Mouse (Mus musculus): ENCODE data around the gene Rbm8a.
A peak's percentile ranks its signal among the peaks of the same experiment; 100 is the strongest.

The Rbm8a gene

DNA sequence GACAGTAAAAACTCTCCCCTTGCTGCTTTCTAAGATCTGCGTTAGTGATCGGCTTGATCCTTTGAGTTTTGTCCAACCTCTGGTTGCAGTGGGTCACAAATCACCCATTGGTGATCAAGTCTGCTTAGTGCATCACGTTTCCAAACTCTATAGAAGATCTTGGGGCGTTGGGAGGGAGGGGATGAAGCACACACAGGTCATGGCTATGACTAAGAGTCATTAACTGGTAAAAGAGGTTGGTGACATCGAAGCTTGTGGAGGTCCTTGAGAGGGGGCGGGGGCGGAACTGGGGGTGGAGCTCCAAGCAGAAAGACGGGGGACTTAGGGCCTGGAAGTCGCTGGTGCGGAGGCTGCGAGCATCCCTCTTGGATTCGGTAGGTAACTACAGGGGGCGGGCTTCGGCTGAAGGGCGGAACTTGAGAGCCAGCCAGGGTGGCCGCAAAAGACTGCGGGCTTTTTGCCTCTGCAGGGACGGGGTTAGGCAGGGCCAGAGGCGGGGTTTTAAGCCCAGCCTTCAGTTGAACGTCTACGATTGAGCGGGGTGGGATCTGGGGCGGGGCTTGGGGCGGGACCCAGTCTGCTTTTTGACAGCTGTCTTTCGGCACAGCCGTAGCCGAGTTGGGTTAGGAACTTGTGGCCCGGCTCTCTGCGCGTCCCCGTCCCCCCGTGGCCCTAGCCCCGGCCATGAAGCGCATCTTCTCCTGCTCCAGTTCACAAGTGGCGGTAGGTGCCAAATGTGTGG is 40.2 kb downstream of the Rbm8a start, which contains the start of gene Ankrd35:
Gene Ankrd35, plus strand, starts transcription at position 405 of the 742 bp plus-strand sequence.
- peak; percentile 83 for DNase-seq (ENCODE audit: low read depth, low spot score)

DNA sequence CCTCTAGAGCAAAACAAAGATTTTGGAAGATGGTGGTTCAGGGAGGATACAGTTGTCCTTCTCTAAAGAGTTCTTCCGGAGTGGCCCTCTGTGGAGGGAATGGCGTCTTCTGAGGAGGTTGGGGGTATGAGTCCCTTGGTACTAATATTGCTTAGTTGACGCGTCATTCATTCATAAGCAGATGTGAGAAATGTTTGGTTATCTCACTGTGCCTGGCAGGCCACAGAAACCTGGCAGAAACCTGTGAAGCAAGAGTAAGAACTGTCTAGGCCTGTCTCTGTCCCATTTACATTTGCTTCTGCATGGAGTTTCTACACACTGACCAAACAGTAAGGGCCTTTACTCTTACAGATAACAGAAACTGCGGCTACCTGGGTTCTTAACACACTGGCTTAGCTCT is 41.8 kb downstream of the Rbm8a start:
- no peak for DNase-seq (ENCODE audit: low read depth, low spot score)

DNA sequence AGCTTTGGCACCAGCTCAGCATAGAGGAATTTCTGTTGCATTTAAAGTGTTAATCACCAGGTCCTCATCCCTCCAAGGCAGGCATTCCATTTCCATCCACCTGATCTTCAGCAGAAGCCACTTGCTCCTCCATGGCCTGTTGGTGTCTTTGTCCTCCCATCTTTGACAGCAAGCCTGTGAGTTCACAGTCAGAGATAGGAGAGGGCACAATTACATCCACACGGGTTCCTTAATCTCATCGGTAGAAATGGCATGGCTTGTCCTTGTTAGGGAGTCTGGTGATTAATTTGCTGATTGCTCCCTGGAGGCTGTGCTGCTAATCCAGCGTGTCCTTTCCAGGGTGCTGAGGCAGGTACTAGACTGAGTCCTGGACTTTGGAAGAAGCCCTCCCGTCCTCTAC is 43.8 kb downstream of the Rbm8a start:
- no peak for DNase-seq (ENCODE audit: low read depth, low spot score)

DNA sequence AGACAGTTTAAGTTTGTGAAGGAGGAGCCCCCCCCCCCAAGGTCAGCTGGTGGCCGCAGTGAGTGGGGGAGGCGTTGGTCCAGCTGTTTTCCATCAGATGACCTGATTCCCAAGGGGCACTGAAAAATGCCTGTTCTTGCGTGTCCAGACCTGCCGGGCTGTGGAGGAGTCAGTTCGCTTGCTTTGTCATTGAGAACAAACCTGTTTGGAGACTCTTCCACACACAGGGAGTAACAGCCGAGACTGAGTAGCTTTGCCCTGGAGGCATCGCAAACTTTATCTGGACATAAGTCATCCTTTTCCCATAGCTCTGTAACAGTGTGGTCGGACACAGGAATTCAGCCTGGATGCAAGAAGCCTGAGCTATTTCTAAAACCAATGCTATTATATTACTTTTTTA is 44.7 kb downstream of the Rbm8a start:
- peak; percentile 68 for DNase-seq (ENCODE audit: low read depth, low spot score)

DNA sequence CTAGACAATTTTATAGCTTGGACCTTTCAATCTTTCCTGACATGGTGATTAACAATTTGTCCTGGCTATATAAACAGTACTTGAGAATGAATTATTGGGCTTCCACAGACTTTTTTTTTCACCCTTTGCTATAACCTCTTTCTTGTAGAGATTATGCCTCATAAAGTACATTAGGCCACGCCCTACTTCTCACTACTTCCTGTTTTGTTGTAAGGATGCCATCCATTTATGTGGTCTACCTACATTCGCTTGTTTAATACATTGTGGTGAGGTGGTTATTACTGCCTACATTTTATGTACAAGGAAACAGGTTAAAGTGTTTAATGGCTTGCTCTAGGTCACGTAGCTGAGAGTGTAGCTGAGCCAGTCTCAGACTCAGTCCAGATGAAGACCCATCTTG is 45.4 kb downstream of the Rbm8a start:
- DNase-seq (ENCODE audit: low read depth, low spot score), result no peak

DNA sequence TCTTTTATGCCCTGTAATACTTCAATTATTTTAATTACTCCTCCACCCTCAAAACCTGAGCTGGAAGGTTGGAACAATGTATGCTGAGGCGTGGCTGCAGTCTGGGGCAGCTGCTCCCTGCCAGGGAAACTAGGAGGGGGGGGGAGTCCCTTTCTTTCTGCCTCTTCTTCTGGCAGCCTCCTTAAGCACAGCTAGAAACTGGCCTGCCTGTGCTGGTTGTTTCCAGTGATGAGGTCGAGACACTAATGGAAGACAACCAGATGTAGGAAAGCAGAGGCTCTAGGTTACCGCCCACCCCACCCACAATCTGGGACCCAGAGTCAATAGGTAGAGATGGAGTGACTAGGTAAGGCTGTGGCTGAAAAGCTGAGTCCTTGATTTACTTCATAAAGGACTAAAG is 46.0 kb downstream of the Rbm8a start:
- DNase-seq (ENCODE audit: low read depth, low spot score), result no peak

DNA sequence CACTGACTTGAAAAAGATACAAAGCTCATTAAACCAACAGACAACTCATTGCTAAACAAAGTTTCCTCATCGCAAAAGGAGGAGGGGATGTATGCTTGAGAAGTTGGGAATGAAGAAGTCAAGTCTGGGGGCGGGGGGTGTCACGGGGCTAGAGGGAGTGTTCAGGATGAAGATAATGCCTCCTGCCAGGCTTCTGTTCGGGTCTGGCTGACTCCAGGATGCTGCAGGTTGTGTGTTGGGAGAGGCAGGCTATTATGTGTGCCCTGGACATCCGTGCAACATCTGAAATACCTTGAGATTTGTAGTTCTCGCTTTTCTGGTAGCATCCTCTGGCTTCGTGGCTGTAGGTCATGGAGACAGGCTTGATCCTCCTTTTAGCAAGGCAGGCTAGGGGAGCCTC is 48.7 kb downstream of the Rbm8a start:
- DNase-seq (ENCODE audit: low read depth, low spot score), result no peak

DNA sequence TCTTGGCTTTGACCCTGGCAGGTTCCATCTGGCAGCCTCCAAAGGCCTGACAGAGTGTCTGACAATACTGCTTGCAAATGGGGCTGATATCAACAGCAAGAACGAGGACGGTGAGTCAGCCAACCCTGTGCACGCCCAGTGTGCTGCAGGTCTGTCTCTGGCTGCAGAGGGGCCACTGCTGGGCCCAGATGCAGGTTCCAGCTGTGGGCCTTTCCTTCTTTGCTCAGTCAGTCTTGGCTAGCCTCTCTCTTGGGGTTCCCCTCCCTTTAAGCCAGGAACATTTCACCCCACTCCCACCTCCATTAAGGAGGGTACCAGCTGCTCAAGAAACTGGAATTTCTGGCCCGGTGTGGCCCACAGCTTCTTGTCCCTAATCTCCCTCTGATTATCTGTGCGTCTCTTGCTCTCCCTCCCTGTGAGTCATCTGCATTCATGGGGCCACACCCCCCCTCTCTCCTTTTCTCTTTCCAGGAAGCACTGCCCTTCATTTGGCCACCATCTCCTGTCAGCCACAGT is 49.5 kb downstream of the Rbm8a start:
- no peak for DNase-seq (ENCODE audit: low read depth, low spot score)

DNA sequence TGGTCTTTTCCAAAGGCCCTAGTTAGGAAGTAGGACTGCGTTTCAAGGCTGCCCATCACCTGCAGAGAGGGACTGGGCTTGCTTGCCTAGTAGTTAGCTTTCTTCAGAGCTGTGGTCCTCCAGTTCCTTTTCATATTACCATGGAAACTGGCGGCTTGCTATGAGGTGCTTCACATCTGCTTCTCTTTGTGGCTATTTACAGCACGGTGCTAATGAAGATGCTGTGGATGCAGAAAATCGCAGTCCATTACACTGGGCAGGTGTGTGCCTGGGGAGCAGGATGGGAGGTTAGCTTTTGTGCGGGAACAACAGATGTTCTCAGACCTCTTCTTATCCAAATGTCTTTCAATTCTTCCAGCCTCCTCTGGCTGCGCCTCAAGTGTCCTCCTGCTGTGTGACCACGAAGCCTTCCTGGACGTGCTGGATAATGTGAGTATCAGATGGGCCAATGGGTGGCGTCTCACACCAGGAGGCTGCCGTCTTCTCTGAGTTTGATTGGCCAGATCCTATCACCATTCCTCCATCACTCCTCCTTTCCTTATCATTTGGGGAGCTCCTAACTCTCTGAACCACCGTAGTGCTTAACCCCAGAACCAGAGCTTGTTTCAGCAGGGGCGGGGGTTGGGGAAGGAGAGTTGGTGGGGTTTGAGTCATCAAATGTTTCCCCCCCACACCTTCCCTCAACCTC is 50.7 kb downstream of the Rbm8a start:
- DNase-seq (ENCODE audit: low read depth, low spot score), result no peak
